Mouse (Mus musculus) urinary bladder, postnatal 10 days (tissue): ENCODE data around the gene Acap1.

Experiments used
- DNase-seq: peaks from one replicate; pipeline ENCODE4 v3.0.0; 2022; ENCODE audit warnings: low spot score

The Acap1 gene

GRCm38 (mm10) chr11:69902972-69903371 is 7.6 kb upstream of the Acap1 start:
- no peak for DNase-seq

- no peak for DNase-seq
These were observed 6.7 kb upstream of the Acap1 start for GRCm38 (mm10) chr11:69901993-69902392.

GRCm38 (mm10) chr11:69901406-69901846 is 6.1 kb upstream of the Acap1 start:
- DNase-seq = peak; percentile 84

- DNase-seq = no peak
These were observed 5.4 kb upstream of the Acap1 start, which contains the start of the genes 2810408A11Rik and Neurl4 for GRCm38 (mm10) chr11:69900471-69901405. TSS of gene 2810408A11Rik (minus strand) at chr11:69900987. TSS of gene Neurl4 (plus strand) at chr11:69901072.

GRCm38 (mm10) chr11:69899870-69900269 is 4.5 kb upstream of the Acap1 start:
- DNase-seq = no peak

GRCm38 (mm10) chr11:69894671-69895070 is 668 bp downstream of the Acap1 start:
- no peak for DNase-seq

- no peak for DNase-seq
These were observed 3.9 kb downstream of the Acap1 start for GRCm38 (mm10) chr11:69891482-69891881.

GRCm38 (mm10) chr11:69886907-69887635 is 8.3 kb downstream of the Acap1 start:
- DNase-seq = no peak

GRCm38 (mm10) chr11:69884663-69885062 is 10.7 kb downstream of the Acap1 start:
- DNase-seq = no peak

- no peak for DNase-seq
These were observed 11.1 kb downstream of the Acap1 start for GRCm38 (mm10) chr11:69884240-69884639.

GRCm38 (mm10) chr11:69883527-69884151 is 11.7 kb downstream of the Acap1 start:
- no peak for DNase-seq

GRCm38 (mm10) chr11:69883066-69883465 is 12.3 kb downstream of the Acap1 start:
- DNase-seq = no peak

- no peak for DNase-seq
These were observed 13.3 kb downstream of the Acap1 start for GRCm38 (mm10) chr11:69881787-69882670.

GRCm38 (mm10) chr11:69880853-69881603 is 14.3 kb downstream of the Acap1 start, which contains the start of gene Kctd11:
TSS of gene Kctd11 (minus strand) at chr11:69881406.
- DNase-seq = peak; percentile 57

- DNase-seq = no peak
These were observed 14.9 kb downstream of the Acap1 start for GRCm38 (mm10) chr11:69880506-69880852.

- no peak for DNase-seq
These were observed 15.6 kb downstream of the Acap1 start for GRCm38 (mm10) chr11:69879711-69880110.

GRCm38 (mm10) chr11:69878952-69879351 is 16.4 kb downstream of the Acap1 start:
- no peak for DNase-seq

- DNase-seq = no peak
These were observed 16.9 kb downstream of the Acap1 start for GRCm38 (mm10) chr11:69878399-69878798.

GRCm38 (mm10) chr11:69877878-69878277 is 17.5 kb downstream of the Acap1 start, which contains the start of gene Tmem95:
TSS of gene Tmem95 (minus strand) at chr11:69878018.
- no peak for DNase-seq

GRCm38 (mm10) chr11:69876867-69877266 is 18.5 kb downstream of the Acap1 start:
- peak; percentile 55 for DNase-seq
